Mouse (Mus musculus) limb, embryonic 14.5 days (tissue): Measurements from ENCODE around the gene Ror2. TPM values are rescaled to one million over a fixed set of nuclear protein-coding genes. Genes with fewer than 3 reads are reported as not detected.

ENCODE experiments used
- ATAC-seq: fragments of 200-750 bp; cut with Nextera tagmentation; 2 replicates; pipeline ENCODE4 v1.8.0; 2017; ENCODE audit warnings: low read depth, moderate number of reproducible peaks, moderate TSS enrichment; ENCODE audit not compliant: low FRiP score
- DNase-seq: peaks from one replicate; pipeline ENCODE4 v3.0.0-alpha.2; 2015; ENCODE audit warnings: low spot score
- H3K27ac ChIP-seq: fragments of 300-500 bp; sonication (generic); replicated peaks from 2 replicates; pipeline ENCODE4 v1.5.1; 2014; ENCODE audit warnings: low read depth, mild to moderate bottlenecking, low read length, moderate library complexity, mixed read lengths
- H3K27me3 ChIP-seq: fragments of 300-500 bp; sonication (generic); 2 replicates; pipeline ENCODE4 v1.6.1; 2014; ENCODE audit warnings: low read length, mixed read lengths; ENCODE audit not compliant: control insufficient read depth, insufficient read depth
- H3K36me3 ChIP-seq: fragments of 300-500 bp; sonication (generic); 2 replicates; pipeline ENCODE4 v1.6.1; 2014; ENCODE audit warnings: mild to moderate bottlenecking, low read length, moderate library complexity, mixed read lengths; ENCODE audit not compliant: control insufficient read depth, insufficient read depth
- H3K4me1 ChIP-seq: fragments of 300-500 bp; sonication (generic); 2 replicates; pipeline ENCODE4 v1.6.1; 2014; ENCODE audit warnings: antibody characterized with exemption, low read length, mixed read lengths; ENCODE audit not compliant: control insufficient read depth, insufficient read depth
- H3K4me2 ChIP-seq: fragments of 300-500 bp; sonication (generic); replicated peaks from 2 replicates; pipeline ENCODE4 v1.6.1; 2014; ENCODE audit warnings: low read depth, mild to moderate bottlenecking, low read length, moderate library complexity; ENCODE audit not compliant: severe bottlenecking
- H3K4me3 ChIP-seq: fragments of 300-500 bp; sonication (generic); replicated peaks from 2 replicates; pipeline ENCODE4 v1.5.1; 2014; ENCODE audit warnings: low read length
- H3K9ac ChIP-seq: fragments of 300-500 bp; sonication (generic); 2 replicates; pipeline ENCODE4 v1.6.1; 2014; ENCODE audit warnings: mild to moderate bottlenecking, low read depth, low read length, moderate library complexity; ENCODE audit not compliant: severe bottlenecking
- H3K9me3 ChIP-seq: fragments of 300-500 bp; sonication (generic); 2 replicates; pipeline ENCODE4 v1.6.1; 2016; ENCODE audit warnings: low read length; ENCODE audit not compliant: control insufficient read depth
- POLR2A ChIP-seq: fragments of 200-500 bp; IDR thresholded peaks from 2 replicates; pipeline ENCODE4 v1.8.0; 2012; ENCODE audit warnings: inconsistent platforms, mild to moderate bottlenecking, moderate library complexity, borderline replicate concordance; ENCODE audit not compliant: insufficient read depth, insufficient read length; ENCODE audit errors: extremely low read depth
- WGBS: fragments of 180-500 bp; shearing (Covaris S2); extraction: QIAGEN DNeasy Blood & Tissue Kit; methylation state at CpG from one replicate; pipeline ENCODE4 v1.1.7; 2014; 5-methylcytosine and 5-hydroxymethylcytosine counted together
- polyA plus RNA-seq, 2 experiments: library from polyadenylated mRNA; depleted of rRNA in 1 of 2; stranded (reverse) in 1 of 2; unstranded in 1 of 2; fragments of >200 nt; fragmentation: Nextera tagmentation in 1 of 2; extraction: Ambion mirVana in 1 of 2; gene quantifications; 2 replicates each; pipeline versions ENCODE4 v1.2.1 to v1.2.3; 2012 to 2014

The Ror2 gene
- polyA plus RNA-seq, 2 experiments, result 19.0 to 33.0 TPM

DNA sequence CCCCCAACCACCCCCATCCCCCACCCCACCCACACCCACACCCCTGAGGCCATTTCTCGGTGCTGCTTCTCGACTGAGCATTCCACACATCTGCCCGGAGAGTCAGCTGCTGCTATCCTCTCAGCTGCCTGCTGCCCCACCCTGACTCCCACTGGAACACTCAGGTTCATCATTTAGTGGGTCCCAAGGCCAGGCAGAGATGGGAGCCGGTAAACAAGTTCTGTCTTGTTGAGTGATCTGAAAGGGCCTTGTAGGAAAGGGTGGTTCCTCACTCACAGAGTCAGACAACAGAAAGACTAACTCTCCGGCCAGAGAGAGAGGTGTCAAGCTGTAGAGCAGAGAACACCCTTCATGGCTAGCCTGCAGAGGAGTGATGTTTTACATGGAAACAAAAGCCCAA lies 155.9 kb downstream of the Ror2 start:
- TF ChIP-seq POLR2A, result no peak
- DNase-seq (no peak), ATAC-seq (no peak)
- 45% methylated on average over 5 of the region's 5 CpGs for WGBS
- Histone ChIP-seq H3K4me3 (no peak overlapping the region), H3K9me3 (no peaks in the 10 kb centered on the region), H3K9ac (no peak overlapping the region), H3K4me1 (peaks cover 23% of the 10 kb centered on the region), H3K27me3 (no peaks in the 10 kb centered on the region), H3K4me2 (no peak overlapping the region), H3K27ac (no peak overlapping the region), H3K36me3 (peaks cover 14% of the 10 kb centered on the region; the same call in 1 of the 2 replicates)

DNA sequence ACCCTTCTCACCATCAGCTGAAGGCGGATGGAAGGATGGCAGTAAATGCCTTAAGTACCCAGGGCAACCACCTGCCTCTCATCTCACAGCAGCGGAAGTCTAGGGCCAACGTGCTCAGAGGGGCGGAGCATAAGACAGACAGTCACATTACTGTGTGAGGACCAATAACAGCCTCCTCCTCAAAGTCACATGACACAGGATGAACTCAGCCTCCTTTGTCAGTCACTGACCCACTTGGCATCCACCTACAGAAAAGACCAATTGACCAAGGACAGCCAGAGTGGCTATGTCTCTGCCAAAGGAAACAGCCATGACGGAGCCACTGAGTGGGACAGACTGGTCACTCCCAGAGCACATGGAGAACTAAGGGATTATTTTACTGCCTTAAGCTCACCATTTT lies 160.3 kb downstream of the Ror2 start:
- no peak for DNase-seq
- no peak for TF ChIP-seq POLR2A
- H3K9me3 ChIP-seq, result no peaks in the 10 kb centered on the region

DNA sequence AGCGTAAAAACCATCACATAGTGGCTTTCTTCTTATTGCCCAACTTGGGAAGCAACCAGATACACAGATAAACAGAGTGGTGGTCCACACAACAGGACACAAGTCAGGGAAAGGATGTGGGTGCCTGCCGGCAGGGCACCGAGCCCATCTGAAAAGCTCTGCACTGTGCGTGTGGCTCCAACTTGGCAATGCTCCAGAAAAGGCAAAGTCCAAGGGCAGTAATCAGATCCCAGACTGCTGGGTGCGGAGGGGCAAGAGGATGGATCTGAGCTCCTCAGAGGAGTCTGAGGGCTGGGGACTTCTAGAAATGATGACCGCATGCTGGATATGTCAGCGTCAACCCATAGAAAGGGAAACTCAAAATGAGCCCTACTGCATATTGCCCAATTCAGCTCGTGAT lies 163.8 kb downstream of the Ror2 start:
- WGBS, result 70% methylated on average over 8 of the region's 8 CpGs
- no peaks in the 10 kb centered on the region for H3K9me3 ChIP-seq
- H3K4me3 ChIP-seq, result no peak overlapping the region
- peaks cover 13% of the 10 kb centered on the region; the same call in 1 of the 2 replicates for H3K4me1 ChIP-seq
- H3K36me3 ChIP-seq, result peaks cover 34% of the 10 kb centered on the region
- no peaks in the 10 kb centered on the region for H3K27me3 ChIP-seq
- ATAC-seq, result no peak
- H3K27ac ChIP-seq, result no peak overlapping the region
- DNase-seq, result no peak
- H3K9ac ChIP-seq, result no peak overlapping the region
- no peak overlapping the region for H3K4me2 ChIP-seq
- no peak for TF ChIP-seq POLR2A

More for the DNA sequence above, 160.3 kb downstream of the Ror2 start:
- Histone ChIP-seq H3K4me1 (peaks cover 13% of the 10 kb centered on the region), H3K9ac (no peak overlapping the region), H3K4me2 (no peak overlapping the region), H3K4me3 (no peak overlapping the region), H3K27me3 (no peaks in the 10 kb centered on the region), H3K36me3 (peaks cover 16% of the 10 kb centered on the region), H3K27ac (no peak overlapping the region)
- no peak for ATAC-seq
- 75% methylated on average over 5 of the region's 5 CpGs for WGBS

DNA sequence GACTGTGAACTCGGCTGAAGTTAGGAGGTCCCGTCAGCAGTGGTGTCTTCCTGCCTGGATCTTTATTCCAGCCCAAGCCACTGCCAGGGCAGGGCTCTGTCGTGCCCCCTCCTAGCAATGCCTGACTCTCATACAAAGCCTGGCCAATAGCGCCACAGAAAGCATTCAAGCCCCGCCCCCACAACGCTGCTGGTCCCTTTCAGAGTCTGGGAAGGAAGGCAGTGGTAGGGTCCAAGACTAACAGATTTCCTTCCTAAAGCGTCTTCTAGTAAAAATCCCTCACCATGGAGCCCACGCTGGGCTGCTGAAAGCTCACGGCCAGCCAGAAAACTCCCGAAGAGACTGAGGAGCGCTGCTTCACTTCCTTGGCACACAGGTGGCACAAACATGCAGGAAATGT lies 165.0 kb downstream of the Ror2 start:
- Histone ChIP-seq H3K9ac (no peak overlapping the region), H3K4me1 (peaks cover 13% of the 10 kb centered on the region; the same call in 1 of the 2 replicates), H3K4me2 (no peak overlapping the region), H3K9me3 (no peaks in the 10 kb centered on the region), H3K36me3 (peaks cover 44% of the 10 kb centered on the region), H3K27ac (0 out of 2 replicates have a peak overlapping the region, but pooled peaks have one; percentile 0), H3K27me3 (no peaks in the 10 kb centered on the region), H3K4me3 (no peak overlapping the region)
- no peak for TF ChIP-seq POLR2A
- WGBS, result 35% methylated on average over 11 of the region's 11 CpGs
- DNase-seq (peak; percentile 52), ATAC-seq (no peak)

DNA sequence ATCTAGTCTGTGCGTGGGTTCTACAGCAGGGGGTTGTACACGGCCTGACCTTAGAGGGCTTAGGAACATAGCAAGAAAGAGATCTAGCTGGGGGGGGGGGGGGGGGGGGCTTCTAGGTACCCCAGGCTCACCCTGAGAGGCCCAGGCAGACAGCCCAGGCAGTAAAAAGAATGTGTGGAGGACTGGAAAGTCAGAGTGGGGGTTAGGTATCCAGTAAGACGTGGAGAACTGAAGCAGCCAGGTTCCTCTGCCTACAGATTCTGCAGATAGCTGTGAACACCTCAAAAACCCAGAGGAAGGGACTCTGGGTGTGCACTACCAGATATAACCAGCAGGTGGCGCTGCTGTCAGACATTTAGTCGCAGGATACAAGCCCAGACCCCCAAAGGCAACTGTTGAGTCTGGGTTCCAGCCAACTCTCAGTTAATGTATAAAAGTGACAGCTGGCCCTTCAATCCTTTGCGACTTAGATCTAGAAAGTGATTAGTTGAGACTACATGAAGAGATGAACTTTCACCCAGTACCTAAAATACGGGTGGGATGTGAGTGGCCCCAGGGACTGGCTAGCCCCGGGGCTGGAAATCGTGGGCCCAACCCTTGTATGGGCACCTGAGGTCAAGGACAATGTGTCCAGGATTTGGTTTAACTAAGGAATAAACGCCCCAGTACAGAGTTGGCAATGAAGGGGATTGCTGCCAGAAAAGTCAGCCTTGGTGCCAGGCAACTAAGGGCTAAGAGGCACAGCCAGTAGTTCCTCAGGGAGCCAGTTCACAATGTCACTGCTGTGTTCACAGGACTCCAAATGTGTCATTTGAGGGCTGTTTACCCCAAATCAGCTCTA lies 166.1 kb downstream of the Ror2 start:
- peak; percentile 18; the same call in 1 of the 2 replicates for TF ChIP-seq POLR2A
- H3K36me3 ChIP-seq, result peaks cover 42% of the 10 kb centered on the region

More for the DNA sequence above, 166.1 kb downstream of the Ror2 start:
- DNase-seq (peak; percentile 95), ATAC-seq (peak; percentile 72)
- H3K9ac ChIP-seq, result no peak overlapping the region
- H3K27ac ChIP-seq, result no peak overlapping the region
- no peak overlapping the region for H3K4me3 ChIP-seq
- WGBS, result 30% methylated on average over 10 of the region's 10 CpGs
- H3K4me1 ChIP-seq, result peaks cover 13% of the 10 kb centered on the region; the same call in 1 of the 2 replicates
- no peak overlapping the region for H3K4me2 ChIP-seq
- H3K9me3 ChIP-seq, result no peaks in the 10 kb centered on the region
- H3K27me3 ChIP-seq, result no peaks in the 10 kb centered on the region
